Mouse (Mus musculus) myocyte (in vitro differentiated cells): Measurements from ENCODE around the gene Tfpt. TPM values are rescaled to one million over a fixed set of nuclear protein-coding genes. Genes with fewer than 3 reads are reported as not detected.

Source experiments
- H3K27me3 ChIP-seq: one replicate; pipeline ENCODE4 v1.6.1; 2011; ENCODE audit not compliant: control insufficient read depth, insufficient read depth, insufficient read length
- H3K36me3 ChIP-seq: one replicate; pipeline ENCODE4 v1.6.1; 2011; ENCODE audit not compliant: control insufficient read depth, insufficient read depth
- H3K4me2 ChIP-seq: one replicate; pipeline ENCODE4 v1.6.1; 2011; ENCODE audit warnings: low read depth, control low read depth
- H3K4me3 ChIP-seq: one replicate; pipeline ENCODE4 v1.5.1; 2011; ENCODE audit warnings: mild to moderate bottlenecking, control low read depth, moderate library complexity
- H3K79me2 ChIP-seq: one replicate; pipeline ENCODE4 v1.6.1; 2011; ENCODE audit not compliant: control insufficient read depth, insufficient read depth
- H3ac ChIP-seq: one replicate; pipeline ENCODE4 v1.6.1; 2011; ENCODE audit not compliant: control insufficient read depth, insufficient read length
- CEBPB ChIP-seq: IDR thresholded peaks from 2 replicates; pipeline ENCODE4 v1.6.1; 2011; ENCODE audit warnings: mild to moderate bottlenecking, moderate library complexity; ENCODE audit not compliant: poor library complexity, insufficient read depth, severe bottlenecking
- E2F4 ChIP-seq: IDR thresholded peaks from one replicate; pipeline ENCODE4 v1.6.1; 2011; ENCODE audit warnings: mild to moderate bottlenecking, control low read depth, moderate library complexity; ENCODE audit not compliant: insufficient read depth
- MAX ChIP-seq: IDR thresholded peaks from one replicate; pipeline ENCODE4 v1.6.1; 2011; ENCODE audit warnings: low read depth, mild to moderate bottlenecking, control low read depth
- MYOD1 ChIP-seq, 3 experiments: IDR thresholded peaks; one replicate each; pipeline ENCODE4 v1.6.1; 2011; ENCODE audit warnings: control low read depth in 2 of 3, low read depth in 2 of 3, mild to moderate bottlenecking in 2 of 3, moderate library complexity in 1 of 3; ENCODE audit not compliant: insufficient read length in 2 of 3, control insufficient read depth in 1 of 3
- MYOG ChIP-seq, 3 experiments: IDR thresholded peaks; one replicate each; pipeline ENCODE4 v1.6.1; 2011; ENCODE audit warnings: control low read depth in 2 of 3, low read depth in 2 of 3, mild to moderate bottlenecking in 2 of 3; ENCODE audit not compliant: insufficient read length in 2 of 3, control insufficient read depth in 1 of 3, insufficient read depth in 1 of 3
- POLR2A ChIP-seq: IDR thresholded peaks from one replicate; pipeline ENCODE4 v1.6.1; 2011; ENCODE audit warnings: low read depth, mild to moderate bottlenecking, control low read depth, moderate library complexity; ENCODE audit not compliant: insufficient read length
- POLR2AphosphoS2 ChIP-seq: IDR thresholded peaks from one replicate; pipeline ENCODE4 v1.6.1; 2011; ENCODE audit warnings: low read depth, control low read depth; ENCODE audit not compliant: insufficient read length
- REST ChIP-seq: IDR thresholded peaks from one replicate; pipeline ENCODE4 v1.6.1; 2011; ENCODE audit warnings: mild to moderate bottlenecking, control low read depth, moderate library complexity; ENCODE audit not compliant: insufficient read depth, insufficient read length
- SRF ChIP-seq: IDR thresholded peaks from one replicate; pipeline ENCODE4 v1.6.1; 2011; ENCODE audit warnings: low read depth; ENCODE audit not compliant: control insufficient read depth, insufficient read length
- TCF12 ChIP-seq: IDR thresholded peaks from one replicate; pipeline ENCODE4 v1.6.1; 2011; ENCODE audit warnings: mild to moderate bottlenecking, control low read depth; ENCODE audit not compliant: poor library complexity, insufficient read depth, severe bottlenecking
- TCF3 ChIP-seq: IDR thresholded peaks from one replicate; pipeline ENCODE4 v1.6.1; 2011; ENCODE audit warnings: low read depth, control low read depth; ENCODE audit not compliant: insufficient read length
- USF1 ChIP-seq: IDR thresholded peaks from one replicate; pipeline ENCODE4 v1.6.1; 2011; ENCODE audit warnings: low read depth, mild to moderate bottlenecking, control low read depth, moderate library complexity
- polyA plus RNA-seq: library from polyadenylated mRNA; unstranded; fragments of >200 nt; fragmentation: generic; extraction: Trizol; gene quantifications from one replicate; pipeline ENCODE4 v1.2.1, GENCODE M21; 2012; ENCODE audit warnings: missing spikeins

Gene Tfpt
- polyA plus RNA-seq, 1 experiment, result 27.2 TPM

GRCm38 (mm10) chr7:3586255-3586654, 43.5 kb downstream of the Tfpt start:
- no peaks in the 10 kb centered on the region for H3K79me2 ChIP-seq
- TF ChIP-seq E2F4 (no peak), REST (no peak), POLR2AphosphoS2 (no peak), POLR2A (no peak), MYOD1 (IDR thresholded peaks at IDR 0.05; ENCODE audit: control insufficient read depth in 1 of 3, insufficient read length in 2 of 3, low read depth in 2 of 3) (no peak), TCF3 (no peak), MAX (no peak), SRF (no peak), USF1 (no peak), CEBPB (no peak), TCF12 (no peak), MYOG (IDR thresholded peaks at IDR 0.05; ENCODE audit: control insufficient read depth in 1 of 3, insufficient read depth in 1 of 3, insufficient read length in 2 of 3, low read depth in 2 of 3) (no peak)
- no peaks in the 10 kb centered on the region for H3K27me3 ChIP-seq
- no peak overlapping the region for H3ac ChIP-seq
- H3K4me3 ChIP-seq, result no peak overlapping the region
- H3K36me3 ChIP-seq, result no peaks in the 10 kb centered on the region
- no peak overlapping the region for H3K4me2 ChIP-seq

GRCm38 (mm10) chr7:3585763-3586162, 44.0 kb downstream of the Tfpt start:
- no peaks in the 10 kb centered on the region for H3K79me2 ChIP-seq
- H3K4me3 ChIP-seq, result no peak overlapping the region
- no peak overlapping the region for H3ac ChIP-seq
- H3K27me3 ChIP-seq, result no peaks in the 10 kb centered on the region
- no peak overlapping the region for H3K4me2 ChIP-seq
- H3K36me3 ChIP-seq, result no peaks in the 10 kb centered on the region
- TF ChIP-seq MYOG (IDR thresholded peaks at IDR 0.05; ENCODE audit: control insufficient read depth in 1 of 3, insufficient read depth in 1 of 3, insufficient read length in 2 of 3, low read depth in 2 of 3) (no peak), CEBPB (no peak), MYOD1 (IDR thresholded peaks at IDR 0.05; ENCODE audit: control insufficient read depth in 1 of 3, insufficient read length in 2 of 3, low read depth in 2 of 3) (no peak), REST (no peak), POLR2AphosphoS2 (no peak), E2F4 (no peak), TCF3 (no peak), USF1 (no peak), POLR2A (no peak), SRF (no peak), TCF12 (no peak), MAX (no peak)

- Histone ChIP-seq H3K4me2 (no peak overlapping the region), H3K79me2 (no peaks in the 10 kb centered on the region), H3ac (no peak overlapping the region), H3K36me3 (no peaks in the 10 kb centered on the region), H3K27me3 (no peaks in the 10 kb centered on the region), H3K4me3 (no peak overlapping the region)
- TF ChIP-seq E2F4 (no peak), POLR2AphosphoS2 (no peak), SRF (no peak), MAX (no peak), TCF3 (no peak), POLR2A (no peak), MYOG (IDR thresholded peaks at IDR 0.05; ENCODE audit: control insufficient read depth in 1 of 3, insufficient read depth in 1 of 3, insufficient read length in 2 of 3, low read depth in 2 of 3) (no peak), USF1 (no peak), TCF12 (no peak), CEBPB (no peak), REST (no peak), MYOD1 (IDR thresholded peaks at IDR 0.05; ENCODE audit: control insufficient read depth in 1 of 3, insufficient read length in 2 of 3, low read depth in 2 of 3) (no peak)
These were observed 49.7 kb downstream of the Tfpt start for GRCm38 (mm10) chr7:3580029-3580428.

- TF ChIP-seq REST (no peak), E2F4 (no peak), SRF (no peak), MAX (no peak), POLR2A (no peak), USF1 (no peak), TCF12 (no peak), CEBPB (no peak), MYOD1 (IDR thresholded peaks at IDR 0.05; ENCODE audit: control insufficient read depth in 1 of 3, insufficient read length in 2 of 3, low read depth in 2 of 3) (no peak), MYOG (IDR thresholded peaks at IDR 0.05; ENCODE audit: control insufficient read depth in 1 of 3, insufficient read depth in 1 of 3, insufficient read length in 2 of 3, low read depth in 2 of 3) (no peak), POLR2AphosphoS2 (no peak), TCF3 (no peak)
- H3K4me2 ChIP-seq, result no peak overlapping the region
- H3K27me3 ChIP-seq, result no peaks in the 10 kb centered on the region
- no peaks in the 10 kb centered on the region for H3K36me3 ChIP-seq
- H3K4me3 ChIP-seq, result no peak overlapping the region
- H3ac ChIP-seq, result no peak overlapping the region
- no peaks in the 10 kb centered on the region for H3K79me2 ChIP-seq
These were observed 50.7 kb downstream of the Tfpt start for GRCm38 (mm10) chr7:3578952-3579546.
